Mouse (Mus musculus): Measurements from ENCODE around the gene Ubqlnl. TPM values are rescaled to one million over a fixed set of nuclear protein-coding genes. Genes with fewer than 3 reads are reported as not detected.

Ubqlnl gene
- polyA plus RNA-seq (2017; shearing (Covaris generic)), result not detected

DNA sequence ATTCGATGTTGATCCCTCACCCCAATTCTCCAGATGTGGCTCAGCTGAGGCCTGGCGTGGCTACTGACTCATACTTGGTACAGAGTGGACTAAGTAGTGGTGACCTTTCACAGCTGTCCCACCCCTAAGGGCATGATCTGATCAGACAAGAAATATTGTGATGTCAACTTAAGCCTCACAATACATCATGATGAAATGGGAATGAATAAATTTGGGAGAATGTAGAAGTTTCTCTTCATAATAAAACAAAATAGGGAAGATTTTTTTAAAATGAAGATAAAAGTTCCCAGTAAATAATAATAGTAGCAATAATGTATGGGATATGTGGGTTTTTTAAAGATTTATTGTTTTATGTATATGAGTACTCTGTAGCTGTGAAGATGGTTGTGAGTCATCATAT, at the start of gene Ubqlnl:
Ubqlnl (minus strand) TSS at position 101 of the 400 bp plus-strand sequence.

DNA sequence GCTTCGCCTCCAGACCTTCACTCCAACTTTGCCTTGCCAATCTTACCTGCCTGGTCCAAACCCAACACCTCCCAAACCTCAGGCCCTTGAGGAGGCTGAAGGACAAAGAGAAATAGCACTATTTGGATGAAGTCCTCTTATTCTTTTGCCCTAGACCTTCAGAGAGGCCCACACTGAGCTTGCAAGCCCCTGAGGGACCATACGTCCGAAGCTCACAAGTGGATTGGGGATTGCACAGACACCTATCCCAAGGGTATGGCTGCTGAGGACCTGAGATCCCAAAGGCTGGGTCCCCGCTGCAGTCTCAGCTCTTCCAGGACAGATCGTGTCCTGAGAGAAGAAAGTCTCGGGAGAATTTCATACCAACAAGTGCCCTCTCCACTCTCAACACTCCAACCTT, 45.5 kb upstream of the Ubqlnl start, which contains the start of gene Olfr649:
Olfr649 (minus strand) TSS at position 101 of the 400 bp plus-strand sequence.

DNA sequence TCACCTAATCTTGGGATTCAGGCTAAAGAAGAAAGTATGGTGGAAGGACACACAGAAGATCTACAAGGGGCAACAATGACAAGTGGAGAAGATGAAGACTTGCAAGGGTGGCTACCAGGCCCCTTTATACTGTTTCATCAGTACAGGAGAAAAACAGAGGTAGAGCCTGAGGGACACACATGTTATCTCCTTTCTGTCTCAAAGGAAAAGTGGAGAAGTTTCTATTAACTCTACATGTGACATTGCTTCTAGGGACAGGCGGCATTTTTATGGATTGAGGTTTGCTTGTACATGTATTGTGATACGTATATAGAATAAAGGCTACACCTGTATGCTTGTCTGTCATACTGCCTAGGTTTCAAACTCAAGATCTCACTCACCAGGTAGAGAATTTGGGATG, 32.9 kb upstream of the Ubqlnl start, which contains the start of gene Olfr648:
Olfr648 (minus strand) TSS at position 101 of the 400 bp plus-strand sequence.

DNA sequence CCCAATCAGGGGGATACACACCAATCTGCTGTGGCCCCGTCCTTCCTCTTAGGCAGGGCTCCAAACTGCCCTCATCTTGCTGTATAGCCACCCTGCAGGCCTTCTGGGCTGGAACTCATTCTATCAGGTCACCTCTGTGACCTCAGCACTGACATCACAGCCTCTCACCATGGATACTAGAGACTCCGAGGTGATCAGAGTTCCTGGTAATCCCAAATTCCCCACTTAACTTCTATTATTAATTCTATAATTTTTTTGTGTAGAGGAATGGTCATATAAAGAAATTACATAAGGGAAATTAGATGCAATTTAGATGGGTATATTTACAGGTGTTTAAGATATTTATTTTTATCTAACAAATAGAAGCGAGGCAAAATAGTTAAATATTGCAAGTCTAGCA, 7.2 kb downstream of the Ubqlnl start, which contains the start of gene Ubqln3:
Ubqln3 (minus strand) TSS at position 101 of the 400 bp plus-strand sequence.

DNA sequence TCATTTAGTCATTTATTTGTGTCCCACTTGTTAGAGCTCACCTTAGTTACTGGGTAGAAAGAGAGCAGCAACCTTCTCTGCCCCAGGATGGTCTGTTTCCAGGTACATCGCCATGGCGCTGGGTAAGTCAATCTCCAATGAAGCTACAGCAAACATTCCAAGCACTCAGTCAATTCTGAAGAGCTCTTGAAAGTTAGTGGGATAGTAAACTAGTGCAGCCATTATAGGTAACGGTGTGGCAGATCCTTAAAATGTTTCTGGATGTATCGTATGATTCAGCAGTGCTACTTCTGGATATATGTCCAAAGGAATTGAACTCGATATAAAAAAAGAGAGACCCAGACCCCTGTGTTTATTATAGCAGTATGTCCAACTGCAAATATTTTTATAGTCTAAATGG, 13.1 kb downstream of the Ubqlnl start, which contains the start of gene Olfr643:
Olfr643 (minus strand) TSS at position 101 of the 400 bp plus-strand sequence.

DNA sequence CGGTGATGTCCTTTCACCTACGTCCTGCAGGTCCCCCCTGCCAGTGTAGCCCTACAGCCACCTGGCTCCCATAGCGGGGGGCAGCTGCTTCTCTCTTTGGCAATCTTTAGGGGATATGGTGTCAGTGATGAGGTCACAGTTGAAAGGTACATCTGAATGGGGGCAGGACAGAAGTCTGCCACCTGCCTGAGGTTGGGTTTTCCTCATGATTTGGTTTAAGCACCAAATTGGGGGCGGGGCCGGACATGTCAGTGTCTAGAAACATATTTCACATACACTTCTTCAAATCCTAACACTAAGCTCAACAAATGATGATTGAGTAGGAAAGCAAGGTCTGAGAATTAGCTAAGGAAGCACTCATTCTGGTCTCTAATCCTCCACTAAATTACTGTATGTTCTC, 20.6 kb downstream of the Ubqlnl start, which contains the start of gene Ubqln5:
Ubqln5 (minus strand) TSS at position 101 of the 400 bp plus-strand sequence.

DNA sequence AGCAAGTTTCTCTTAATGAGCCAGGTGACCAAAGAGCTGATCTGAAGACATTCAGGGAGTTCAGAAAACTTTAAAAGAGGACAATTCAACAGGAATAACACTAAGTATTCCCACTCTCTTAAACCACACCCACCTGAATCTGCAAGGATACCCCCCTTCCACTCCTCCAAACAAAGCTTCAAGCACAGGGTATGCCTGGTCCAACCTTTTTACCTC, 45.7 kb downstream of the Ubqlnl start, which contains the start of gene Olfr646:
Olfr646 (plus strand) TSS at position 117 of the 216 bp plus-strand sequence.

Other genes with a start within 250 kb of the Ubqlnl start
- gene Olfr65, start 247.1 kb downstream of the Ubqlnl start, polyA plus RNA-seq (2017; shearing (Covaris generic)), result not detected
- gene Olfr631, start 221.7 kb downstream of the Ubqlnl start, polyA plus RNA-seq (2017; shearing (Covaris generic)), result not detected
- gene Olfr632, start 216.2 kb downstream of the Ubqlnl start, polyA plus RNA-seq (2017; shearing (Covaris generic)), result not detected
- gene Olfr633, start 206.1 kb downstream of the Ubqlnl start, polyA plus RNA-seq (2017; shearing (Covaris generic)), result not detected
- 0.04 TPM for gene Olfr635, start 179.4 kb downstream of the Ubqlnl start, polyA plus RNA-seq (2017; shearing (Covaris generic))
- gene Olfr638, start 151.8 kb downstream of the Ubqlnl start, polyA plus RNA-seq (2017; shearing (Covaris generic)), result not detected
- gene Olfr639, start 133.3 kb downstream of the Ubqlnl start, polyA plus RNA-seq (2017; shearing (Covaris generic)), result not detected
- gene Olfr640, start 125.0 kb downstream of the Ubqlnl start, polyA plus RNA-seq (2017; shearing (Covaris generic)), result not detected
- not detected for gene Olfr641, start 115.1 kb downstream of the Ubqlnl start, polyA plus RNA-seq (2017; shearing (Covaris generic))
- 0.06 TPM for gene Olfr642, start 97.9 kb downstream of the Ubqlnl start, polyA plus RNA-seq (2017; shearing (Covaris generic))
- gene 4930516K23Rik, start 89.1 kb downstream of the Ubqlnl start, polyA plus RNA-seq (2017; shearing (Covaris generic)), result not detected
- gene Olfr644, start 78.7 kb downstream of the Ubqlnl start, polyA plus RNA-seq (2017; shearing (Covaris generic)), result not detected
- not detected for gene Olfr645, start 65.1 kb downstream of the Ubqlnl start, polyA plus RNA-seq (2017; shearing (Covaris generic))
- not detected for gene Olfr646, start 45.7 kb downstream of the Ubqlnl start, polyA plus RNA-seq (2017; shearing (Covaris generic))
- gene Ubqln5, start 20.7 kb downstream of the Ubqlnl start, polyA plus RNA-seq (2017; shearing (Covaris generic)), result not detected
- gene Olfr643, start 13.2 kb downstream of the Ubqlnl start, polyA plus RNA-seq (2017; shearing (Covaris generic)), result not detected
- not detected for gene Ubqln3, start 7.3 kb downstream of the Ubqlnl start, polyA plus RNA-seq (2017; shearing (Covaris generic))
- gene Olfm5, start 14.3 kb upstream of the Ubqlnl start, polyA plus RNA-seq (2017; shearing (Covaris generic)), result not detected
- gene Olfr648, start 32.8 kb upstream of the Ubqlnl start, polyA plus RNA-seq (2017; shearing (Covaris generic)), result 0.26 TPM
- gene Olfr649, start 45.4 kb upstream of the Ubqlnl start, polyA plus RNA-seq (2017; shearing (Covaris generic)), result not detected
- 1.7 TPM for gene Trim6, start 68.2 kb upstream of the Ubqlnl start, polyA plus RNA-seq (2017; shearing (Covaris generic))
- 63.8 TPM for gene Trim34a, start 93.9 kb upstream of the Ubqlnl start, polyA plus RNA-seq (2017; shearing (Covaris generic))
- gene Trim5, start 137.5 kb upstream of the Ubqlnl start, polyA plus RNA-seq (2017; shearing (Covaris generic)), result 34.1 TPM
- gene Trim12a, start 164.9 kb upstream of the Ubqlnl start, polyA plus RNA-seq (2017; shearing (Covaris generic)), result 163 TPM
- 1.3 TPM for gene Trim34b, start 178.9 kb upstream of the Ubqlnl start, polyA plus RNA-seq (2017; shearing (Covaris generic))
- 25.5 TPM for gene Trim12c, start 202.8 kb upstream of the Ubqlnl start, polyA plus RNA-seq (2017; shearing (Covaris generic))
- gene Trim30b, start 219.3 kb upstream of the Ubqlnl start, polyA plus RNA-seq (2017; shearing (Covaris generic)), result 1.5 TPM

Data from CD4-positive, CD25-positive, alpha-beta regulatory T cell, adult 9 weeks (primary cell).